Mouse (Mus musculus): Measurements from ENCODE around the gene Cul5. TPM values are rescaled to one million over a fixed set of nuclear protein-coding genes. Genes with fewer than 3 reads are reported as not detected.

The Cul5 gene
- polyA plus RNA-seq, 1 experiment: 20.1 TPM

DNA sequence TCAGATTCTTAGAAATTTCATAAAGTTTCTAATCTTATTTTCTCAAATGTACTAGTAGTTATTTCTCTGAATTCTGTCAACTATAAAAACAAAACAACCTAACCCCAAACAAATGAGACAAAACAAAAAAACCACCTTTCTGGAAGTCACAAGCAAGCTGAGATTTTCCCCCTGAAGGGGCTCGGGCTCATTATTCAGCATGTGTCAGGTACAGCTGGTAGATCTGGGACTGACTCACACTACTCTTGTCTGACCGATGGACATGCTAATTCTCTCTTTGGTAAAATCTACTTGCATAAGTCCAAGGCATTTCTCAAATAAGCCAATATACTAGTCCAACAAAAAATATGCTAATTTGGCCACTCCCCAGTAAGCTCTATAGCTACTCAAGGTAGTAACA, 5.0 kb downstream of the Cul5 start:
- Histone ChIP-seq H3K27ac (replicated peaks; ENCODE audit: low read depth, low read length) (no peak overlapping the region), H3K4me3 (ENCODE audit: insufficient read depth, low read depth, low read length) (no peak overlapping the region), H3K4me1 (ENCODE audit: control insufficient read depth, insufficient read depth, insufficient read length, low read length) (peaks cover 5% of the 10 kb centered on the region; the same call in 1 of the 2 replicates)

DNA sequence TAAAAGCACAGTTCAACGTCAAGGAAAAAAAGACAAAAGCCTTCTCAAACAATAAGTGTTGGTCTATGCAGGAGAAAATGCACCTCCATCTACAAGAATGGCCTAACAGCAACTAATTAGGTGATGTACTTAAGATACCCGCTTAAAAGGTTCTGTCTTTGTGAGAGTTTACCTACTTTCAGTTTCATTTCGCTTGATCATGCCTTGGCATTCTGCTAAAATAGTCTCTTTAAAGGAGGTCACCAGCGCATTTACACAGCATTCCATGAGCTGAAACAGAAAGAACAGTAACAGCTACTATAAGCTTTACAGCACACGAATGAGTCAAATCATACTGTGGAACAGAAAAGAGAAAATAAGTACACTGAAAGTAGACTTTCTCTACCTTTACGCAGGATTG, 35.0 kb downstream of the Cul5 start:
- Histone ChIP-seq H3K27ac (replicated peaks; ENCODE audit: low read depth, low read length) (no peak overlapping the region), H3K4me1 (ENCODE audit: control insufficient read depth, insufficient read depth, insufficient read length, low read length) (no peaks in the 10 kb centered on the region), H3K4me3 (ENCODE audit: insufficient read depth, low read depth, low read length) (no peak overlapping the region)

GRCm38 (mm10) chr9:53615246-53615645, 54.6 kb downstream of the Cul5 start:
- no peak overlapping the region for H3K27ac ChIP-seq (replicated peaks; ENCODE audit: low read depth, low read length)
- no peak overlapping the region for H3K4me3 ChIP-seq (ENCODE audit: insufficient read depth, low read depth, low read length)
- no peaks in the 10 kb centered on the region for H3K4me1 ChIP-seq (ENCODE audit: control insufficient read depth, insufficient read depth, insufficient read length, low read length)

DNA sequence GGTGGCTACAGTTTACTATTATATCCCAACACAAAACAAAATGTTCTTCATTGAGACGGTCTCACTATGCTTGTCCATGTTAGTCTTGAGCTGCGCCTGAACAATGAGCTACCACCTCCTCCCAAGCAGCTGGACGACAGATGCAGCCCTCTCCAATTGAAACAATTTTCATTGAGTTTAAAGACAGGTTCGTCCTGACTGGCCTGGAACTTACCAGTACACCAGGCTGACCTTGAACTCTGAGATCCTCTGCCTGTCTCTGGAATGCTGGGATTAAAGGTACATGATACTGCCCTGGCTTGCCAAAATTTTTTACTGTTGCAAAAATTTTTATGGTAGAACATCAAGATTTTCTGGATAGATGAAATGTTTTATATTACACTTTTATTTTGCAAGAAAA, 55.5 kb downstream of the Cul5 start:
- no peaks in the 10 kb centered on the region for H3K4me1 ChIP-seq (ENCODE audit: control insufficient read depth, insufficient read depth, insufficient read length, low read length)
- H3K27ac ChIP-seq (replicated peaks; ENCODE audit: low read depth, low read length): no peak overlapping the region
- H3K4me3 ChIP-seq (ENCODE audit: insufficient read depth, low read depth, low read length): no peak overlapping the region

DNA sequence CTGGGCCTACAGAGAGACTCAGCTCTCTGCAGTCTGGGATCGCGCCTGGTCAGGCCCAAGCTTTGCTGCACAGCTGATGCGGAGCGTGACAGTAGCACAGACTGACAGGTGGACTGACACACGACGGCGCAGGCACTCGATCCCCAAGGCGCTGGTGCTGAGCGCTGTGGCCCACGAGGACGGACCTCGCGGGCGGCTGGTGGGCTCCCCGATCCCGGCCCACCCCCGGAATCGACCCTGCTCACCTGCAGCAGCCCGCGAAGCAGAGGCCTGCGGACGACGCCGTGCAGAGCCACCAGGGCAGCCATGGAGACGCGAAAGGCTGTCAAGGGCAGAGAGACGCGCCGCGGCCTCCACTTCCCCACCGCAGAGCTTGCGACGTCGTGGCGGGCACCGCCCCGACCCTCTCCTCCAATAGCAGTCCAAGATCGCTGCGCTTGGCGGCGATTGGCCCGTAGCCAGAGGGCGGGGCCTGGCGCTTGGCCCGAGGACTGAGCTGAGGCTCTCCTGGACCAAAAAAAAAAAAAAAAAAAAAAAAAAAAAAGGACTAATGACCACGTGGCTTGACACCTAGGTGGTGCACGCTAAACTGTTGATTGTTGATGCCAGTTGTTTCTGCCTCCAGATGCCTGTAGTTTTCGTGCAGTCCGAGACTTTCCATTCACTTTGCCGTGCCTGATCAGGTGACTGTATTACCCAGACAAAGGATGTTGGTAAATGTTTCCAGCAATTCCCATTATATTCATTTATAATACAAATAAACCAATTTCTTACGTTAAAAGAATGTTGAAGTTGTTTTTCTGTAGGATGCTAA, 59.6 kb downstream of the Cul5 start, which contains the start of gene Acat1:
Acat1 (minus strand) TSS at position 415 of the 814 bp plus-strand sequence.
- Histone ChIP-seq H3K4me3 (ENCODE audit: insufficient read depth, low read depth, low read length) (peak within 1 kb of the TSS; percentile 89), H3K4me1 (ENCODE audit: control insufficient read depth, insufficient read depth, insufficient read length, low read length) (no peaks in the 10 kb centered on the region; the same call in 1 of the 2 replicates), H3K27ac (replicated peaks; ENCODE audit: low read depth, low read length) (peak within 1 kb of the TSS; percentile 89)

GRCm38 (mm10) chr9:53609306-53609967, 60.4 kb downstream of the Cul5 start:
- H3K4me3 ChIP-seq (ENCODE audit: insufficient read depth, low read depth, low read length): peak overlapping the region; percentile 89
- H3K4me1 ChIP-seq (ENCODE audit: control insufficient read depth, insufficient read depth, insufficient read length, low read length): peaks cover 7% of the 10 kb centered on the region
- H3K27ac ChIP-seq (replicated peaks; ENCODE audit: low read depth, low read length): peak overlapping the region; percentile 89

DNA sequence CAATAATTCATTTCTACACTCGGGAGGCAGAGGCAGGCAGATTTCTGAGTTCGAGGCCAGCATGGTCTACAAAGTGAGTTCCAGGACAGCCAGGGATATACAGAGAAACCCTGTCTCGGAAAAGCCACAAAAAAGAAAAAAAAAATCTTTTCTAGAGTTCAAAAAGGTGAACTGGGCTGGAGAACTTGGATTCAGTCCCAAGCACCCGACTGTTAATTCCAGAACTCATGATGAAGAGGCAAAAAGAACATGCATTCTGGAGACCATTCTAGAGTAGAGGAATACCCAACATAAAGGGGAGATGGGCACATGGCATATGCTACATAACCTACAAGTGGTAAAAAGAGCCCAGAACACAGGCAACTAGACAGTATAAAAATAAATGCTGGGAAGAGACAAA, 62.0 kb downstream of the Cul5 start:
- Histone ChIP-seq H3K4me1 (ENCODE audit: control insufficient read depth, insufficient read depth, insufficient read length, low read length) (peaks cover 15% of the 10 kb centered on the region), H3K27ac (replicated peaks; ENCODE audit: low read depth, low read length) (no peak overlapping the region), H3K4me3 (ENCODE audit: insufficient read depth, low read depth, low read length) (no peak overlapping the region)

- Histone ChIP-seq H3K4me1 (ENCODE audit: control insufficient read depth, insufficient read depth, insufficient read length, low read length) (peaks cover 16% of the 10 kb centered on the region), H3K4me3 (ENCODE audit: insufficient read depth, low read depth, low read length) (no peak overlapping the region), H3K27ac (replicated peaks; ENCODE audit: low read depth, low read length) (peak overlapping the region; percentile 54)
Measured at GRCm38 (mm10) chr9:53607192-53607591, 62.6 kb downstream of the Cul5 start.

- peak overlapping the region; percentile 9; the same call in 1 of the 2 replicates for H3K27ac ChIP-seq (replicated peaks; ENCODE audit: low read depth, low read length)
- peaks cover 20% of the 10 kb centered on the region for H3K4me1 ChIP-seq (ENCODE audit: control insufficient read depth, insufficient read depth, insufficient read length, low read length)
- no peak overlapping the region for H3K4me3 ChIP-seq (ENCODE audit: insufficient read depth, low read depth, low read length)
Measured at GRCm38 (mm10) chr9:53604954-53605353, 64.9 kb downstream of the Cul5 start.

- Histone ChIP-seq H3K4me1 (ENCODE audit: control insufficient read depth, insufficient read depth, insufficient read length, low read length) (peaks cover 20% of the 10 kb centered on the region), H3K4me3 (ENCODE audit: insufficient read depth, low read depth, low read length) (no peak overlapping the region), H3K27ac (replicated peaks; ENCODE audit: low read depth, low read length) (peak overlapping the region; percentile 1)
Measured at GRCm38 (mm10) chr9:53603849-53604248, 66.0 kb downstream of the Cul5 start.

DNA sequence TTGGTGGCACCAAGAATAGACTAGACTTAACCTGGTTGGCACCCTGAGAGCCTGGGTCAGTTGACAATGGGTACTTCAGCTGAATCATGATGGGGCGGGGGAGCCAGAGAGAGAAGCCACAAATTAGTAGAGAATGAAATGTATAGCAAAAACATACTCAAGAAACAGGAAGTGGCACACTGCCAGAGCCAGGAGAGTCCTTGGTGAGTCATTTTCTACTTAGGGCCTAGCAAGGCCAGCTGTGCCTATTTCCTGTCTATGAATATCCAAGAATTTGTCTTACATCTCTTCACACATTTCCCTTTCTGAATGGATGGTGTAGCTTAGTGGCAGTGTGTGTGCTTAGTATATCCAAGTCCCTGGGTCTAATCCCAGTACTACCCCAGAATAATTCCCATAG, 66.4 kb downstream of the Cul5 start:
- Histone ChIP-seq H3K27ac (replicated peaks; ENCODE audit: low read depth, low read length) (peak overlapping the region; percentile 32), H3K4me3 (ENCODE audit: insufficient read depth, low read depth, low read length) (no peak overlapping the region), H3K4me1 (ENCODE audit: control insufficient read depth, insufficient read depth, insufficient read length, low read length) (peaks cover 20% of the 10 kb centered on the region)

DNA sequence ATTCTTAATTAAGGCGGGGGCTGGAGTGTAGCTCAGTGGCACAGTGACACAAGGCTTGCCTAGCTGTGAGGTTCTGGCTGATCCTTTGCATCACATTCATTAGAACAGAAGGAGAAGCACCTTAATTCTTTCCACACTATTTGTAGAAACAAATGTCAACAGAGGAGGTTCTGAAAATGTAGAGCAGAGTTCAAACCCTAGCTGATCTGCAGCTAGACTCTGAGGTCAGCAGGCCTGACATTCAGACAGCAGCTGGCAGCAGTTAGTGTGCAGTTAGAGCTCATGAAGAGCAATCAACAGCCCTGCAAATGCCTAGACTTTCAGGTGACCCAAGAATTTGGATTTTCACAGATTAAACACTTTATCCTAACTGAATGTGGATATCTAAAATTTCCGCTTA, 68.3 kb downstream of the Cul5 start:
- peak overlapping the region; percentile 42 for H3K27ac ChIP-seq (replicated peaks; ENCODE audit: low read depth, low read length)
- peaks cover 20% of the 10 kb centered on the region for H3K4me1 ChIP-seq (ENCODE audit: control insufficient read depth, insufficient read depth, insufficient read length, low read length)
- no peak overlapping the region for H3K4me3 ChIP-seq (ENCODE audit: insufficient read depth, low read depth, low read length)

GRCm38 (mm10) chr9:53598631-53599030, 71.2 kb downstream of the Cul5 start:
- Histone ChIP-seq H3K4me1 (ENCODE audit: control insufficient read depth, insufficient read depth, insufficient read length, low read length) (peaks cover 9% of the 10 kb centered on the region), H3K27ac (replicated peaks; ENCODE audit: low read depth, low read length) (no peak overlapping the region), H3K4me3 (ENCODE audit: insufficient read depth, low read depth, low read length) (no peak overlapping the region)

DNA sequence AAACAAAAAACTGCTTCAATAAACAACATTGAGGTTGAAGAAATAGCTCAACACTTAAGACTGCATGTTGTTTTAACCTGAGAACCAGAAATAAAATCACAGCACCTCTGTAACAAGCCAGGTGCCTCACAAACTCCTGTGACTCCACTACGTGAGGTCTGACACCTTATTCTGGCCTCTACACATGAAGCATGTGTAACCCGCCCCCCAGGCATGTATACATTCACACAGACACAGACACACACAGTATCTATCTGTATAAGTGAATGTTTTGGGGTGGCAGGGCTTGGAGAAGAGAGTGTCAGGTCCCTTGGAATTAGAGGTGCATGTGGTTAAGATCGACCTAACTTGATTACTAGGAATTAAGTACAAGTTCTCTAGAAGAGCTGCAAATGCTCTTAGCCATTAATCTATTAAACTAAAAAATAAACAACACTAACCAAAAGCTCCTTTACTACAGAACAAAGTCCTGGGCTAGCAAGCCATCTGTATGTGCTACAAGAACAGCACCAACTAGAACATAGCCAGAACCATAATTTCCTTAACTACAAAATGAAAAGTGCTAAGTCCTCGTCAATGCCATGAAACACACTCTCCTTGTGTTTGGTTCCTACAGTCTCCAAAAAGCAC, 72.7 kb downstream of the Cul5 start:
- Histone ChIP-seq H3K27ac (replicated peaks; ENCODE audit: low read depth, low read length) (no peak overlapping the region), H3K4me3 (ENCODE audit: insufficient read depth, low read depth, low read length) (no peak overlapping the region), H3K4me1 (ENCODE audit: control insufficient read depth, insufficient read depth, insufficient read length, low read length) (peaks cover 3% of the 10 kb centered on the region; the same call in 1 of the 2 replicates)

DNA sequence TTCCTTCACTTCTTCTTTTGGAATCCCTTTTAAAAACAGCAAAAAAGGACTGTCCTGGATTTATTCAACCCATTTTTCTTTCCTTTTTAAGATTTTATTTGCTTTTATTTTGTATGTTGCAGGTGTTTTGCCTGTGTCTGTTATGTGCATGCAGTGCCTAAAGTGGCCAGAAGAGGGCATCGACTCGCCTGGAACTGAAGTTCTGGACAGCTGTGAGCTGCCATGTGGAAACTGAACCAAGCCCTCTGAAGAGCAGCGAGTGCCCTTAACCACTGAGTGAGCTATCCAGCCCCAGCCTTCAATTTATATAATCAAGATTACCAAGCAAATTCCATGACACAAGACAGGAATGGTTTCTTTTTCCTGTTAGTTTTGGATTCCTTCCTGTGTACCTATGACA, 75.0 kb downstream of the Cul5 start:
- Histone ChIP-seq H3K27ac (replicated peaks; ENCODE audit: low read depth, low read length) (no peak overlapping the region), H3K4me1 (ENCODE audit: control insufficient read depth, insufficient read depth, insufficient read length, low read length) (no peaks in the 10 kb centered on the region), H3K4me3 (ENCODE audit: insufficient read depth, low read depth, low read length) (no peak overlapping the region)

Measured in brown adipose tissue, adult 24 weeks (tissue).